Mouse (Mus musculus) left cerebral cortex, postnatal 4 days (tissue): ENCODE results near the gene Haus3. TPM values are rescaled to one million over a fixed set of nuclear protein-coding genes. Genes with fewer than 3 reads are reported as not detected.

ENCODE experiments used
- DNase-seq: peaks from one replicate; pipeline ENCODE4 v3.0.0-alpha.2; 2022
- intact Hi-C: fragments of 180-260 bp; cut with DNase I; formaldehyde crosslinking; loops from one replicate; pipeline ENCODE4 v1.15.1; 2025
- total RNA-seq, 2 experiments: library from RNA; stranded (reverse); gene quantifications; 2 replicates each; pipeline ENCODE4 v1.2.3; 2021

Gene Haus3
- total RNA-seq, 2 experiments from 2014 or later = 5.8 to 7.4 TPM

GRCm38 (mm10) chr5:34187601-34188316 lies 18.4 kb upstream of the Haus3 start, which contains the start of gene Mxd4:
Gene Mxd4 (minus strand): TSS chr5:34187720.
- intact Hi-C loops = no loop called here
- DNase-seq = peak; percentile 99

- peak; percentile 47 for DNase-seq
- intact Hi-C loops = no loop called here
Measured at GRCm38 (mm10) chr5:34186961-34187391, 17.6 kb upstream of the Haus3 start.

- intact Hi-C loops = no loop called here
- no peak for DNase-seq
Measured at GRCm38 (mm10) chr5:34186391-34186790, 17.1 kb upstream of the Haus3 start.

- no peak for DNase-seq
- intact Hi-C loops = no loop called here
Measured at GRCm38 (mm10) chr5:34185791-34186190, 16.5 kb upstream of the Haus3 start.

GRCm38 (mm10) chr5:34185051-34185580 lies 15.8 kb upstream of the Haus3 start:
- DNase-seq = no peak
- intact Hi-C loops = no loop called here

- intact Hi-C loops = no loop called here
- no peak for DNase-seq
Measured at GRCm38 (mm10) chr5:34183976-34184375, 14.6 kb upstream of the Haus3 start.

- intact Hi-C loops = no loop called here
Measured at GRCm38 (mm10) chr5:34183156-34183880, 14.0 kb upstream of the Haus3 start.

GRCm38 (mm10) chr5:34182486-34182885 lies 13.2 kb upstream of the Haus3 start:
- intact Hi-C loops = no loop called here
- DNase-seq = no peak

More at GRCm38 (mm10) chr5:34183156-34183880, 14.0 kb upstream of the Haus3 start:
- DNase-seq = no peak

GRCm38 (mm10) chr5:34177821-34178220 lies 8.5 kb upstream of the Haus3 start:
- DNase-seq = no peak
- intact Hi-C loops = no loop called here

GRCm38 (mm10) chr5:34177091-34177490 lies 7.8 kb upstream of the Haus3 start:
- DNase-seq = no peak
- intact Hi-C loops = no loop called here

GRCm38 (mm10) chr5:34176691-34177090 lies 7.4 kb upstream of the Haus3 start:
- intact Hi-C loops = no loop called here
- no peak for DNase-seq

GRCm38 (mm10) chr5:34175403-34175694 lies 6.0 kb upstream of the Haus3 start:
- intact Hi-C loops = no loop called here

GRCm38 (mm10) chr5:34174550-34175402 lies 5.4 kb upstream of the Haus3 start:
- no peak for DNase-seq
- intact Hi-C loops = no loop called here

More at GRCm38 (mm10) chr5:34175403-34175694, 6.0 kb upstream of the Haus3 start:
- DNase-seq = no peak

GRCm38 (mm10) chr5:34174021-34174420 lies 4.7 kb upstream of the Haus3 start:
- intact Hi-C loops = no loop called here
- DNase-seq = no peak

- intact Hi-C loops = no loop called here
- no peak for DNase-seq
Measured at GRCm38 (mm10) chr5:34170726-34171125, 1.4 kb upstream of the Haus3 start.

- DNase-seq = no peak
- intact Hi-C loops = loop anchor here (10.0 kb wide), 1 partner anchor 175 kb away; the partner anchor contains the start of gene Nat8l
Measured at GRCm38 (mm10) chr5:34169954-34170353, 627 bp upstream of the Haus3 start.

GRCm38 (mm10) chr5:34167857-34168256 lies 1.5 kb downstream of the Haus3 start:
- no peak for DNase-seq
- intact Hi-C loops = loop anchor here (10.0 kb wide), 1 partner anchor 173 kb away; the partner anchor contains the start of gene Nat8l

GRCm38 (mm10) chr5:34165793-34166192 lies 3.5 kb downstream of the Haus3 start:
- DNase-seq = no peak
- intact Hi-C loops = loop anchor here (10.0 kb wide), 1 partner anchor 171 kb away; the partner anchor contains the start of gene Nat8l

GRCm38 (mm10) chr5:34148476-34148875 lies 20.9 kb downstream of the Haus3 start:
- intact Hi-C loops = no loop called here
- DNase-seq = no peak

GRCm38 (mm10) chr5:34147554-34147953 lies 21.8 kb downstream of the Haus3 start:
- no peak for DNase-seq
- intact Hi-C loops = no loop called here

GRCm38 (mm10) chr5:34139751-34140150 lies 29.6 kb downstream of the Haus3 start:
- intact Hi-C loops = no loop called here
- DNase-seq = peak; percentile 26
